Mouse (Mus musculus) forebrain, postnatal 0 days (tissue): ENCODE measurements around the gene Milr1. TPM values are rescaled to one million over a fixed set of nuclear protein-coding genes. Genes with fewer than 3 reads are reported as not detected.

ENCODE experiments used
- ATAC-seq: fragments of 200-750 bp; cut with Nextera tagmentation; 2 replicates; pipeline ENCODE4 v1.8.0; 2017; ENCODE audit warnings: mild to moderate bottlenecking, moderate library complexity
- DNase-seq: peaks from one replicate; pipeline ENCODE4 v3.0.0-alpha.2; 2015
- H3K27ac ChIP-seq: fragments of 300-500 bp; sonication (generic); 2 replicates; pipeline ENCODE4 v1.5.1; 2014; ENCODE audit warnings: low read depth, mild to moderate bottlenecking, antibody characterized with exemption, low read length, moderate library complexity, mixed read lengths
- H3K27me3 ChIP-seq: fragments of 300-500 bp; sonication (generic); 2 replicates; pipeline ENCODE4 v1.6.1; 2014; ENCODE audit warnings: mild to moderate bottlenecking, low read length, mixed read lengths; ENCODE audit not compliant: insufficient read depth
- H3K36me3 ChIP-seq: fragments of 300-500 bp; sonication (generic); 2 replicates; pipeline ENCODE4 v1.6.1; 2014; ENCODE audit warnings: mild to moderate bottlenecking, moderate library complexity; ENCODE audit not compliant: insufficient read depth
- H3K4me1 ChIP-seq: fragments of 300-500 bp; sonication (generic); 2 replicates; pipeline ENCODE4 v1.6.1; 2014; ENCODE audit warnings: antibody characterized with exemption; ENCODE audit not compliant: insufficient read depth
- H3K4me2 ChIP-seq: fragments of 300-500 bp; sonication (generic); 2 replicates; pipeline ENCODE4 v1.6.1; 2014; ENCODE audit warnings: low read depth, mild to moderate bottlenecking, moderate library complexity
- H3K4me3 ChIP-seq: fragments of 300-500 bp; sonication (generic); 2 replicates; pipeline ENCODE4 v1.5.1; 2014; ENCODE audit warnings: low read depth, low read length, mixed read lengths
- H3K9ac ChIP-seq: fragments of 300-500 bp; sonication (generic); 2 replicates; pipeline ENCODE4 v1.6.1; 2014; ENCODE audit warnings: mild to moderate bottlenecking
- H3K9me3 ChIP-seq: fragments of 300-500 bp; sonication (generic); 2 replicates; pipeline ENCODE4 v1.6.1; 2016; ENCODE audit warnings: low read length
- CTCF ChIP-seq: sonication (generic); IDR thresholded peaks from 2 replicates; pipeline ENCODE4 v1.5.1; 2016; ENCODE audit warnings: antibody characterized with exemption, control low read depth, low read depth
- WGBS: fragments of 180-500 bp; shearing (Covaris S2); extraction: QIAGEN DNeasy Blood & Tissue Kit; methylation state at CpG from one replicate; pipeline ENCODE4 v1.1.7; 2014; 5-methylcytosine and 5-hydroxymethylcytosine counted together
- polyA plus RNA-seq: library from polyadenylated mRNA; unstranded; fragments of >200 nt; fragmentation: Nextera tagmentation; extraction: Ambion mirVana; gene quantifications from 2 replicates; pipeline ENCODE4 v1.2.1, GENCODE M21; 2015
- total RNA-seq: library from RNA; depleted of rRNA; stranded (reverse); fragments of >200 nt; gene quantifications from 2 replicates; pipeline ENCODE4 v1.2.3, GENCODE M21; 2014

The Milr1 gene
- total and polyA plus RNA-seq, 2 experiments from 2014 or later: 1.0 TPM; not detected in 1

DNA sequence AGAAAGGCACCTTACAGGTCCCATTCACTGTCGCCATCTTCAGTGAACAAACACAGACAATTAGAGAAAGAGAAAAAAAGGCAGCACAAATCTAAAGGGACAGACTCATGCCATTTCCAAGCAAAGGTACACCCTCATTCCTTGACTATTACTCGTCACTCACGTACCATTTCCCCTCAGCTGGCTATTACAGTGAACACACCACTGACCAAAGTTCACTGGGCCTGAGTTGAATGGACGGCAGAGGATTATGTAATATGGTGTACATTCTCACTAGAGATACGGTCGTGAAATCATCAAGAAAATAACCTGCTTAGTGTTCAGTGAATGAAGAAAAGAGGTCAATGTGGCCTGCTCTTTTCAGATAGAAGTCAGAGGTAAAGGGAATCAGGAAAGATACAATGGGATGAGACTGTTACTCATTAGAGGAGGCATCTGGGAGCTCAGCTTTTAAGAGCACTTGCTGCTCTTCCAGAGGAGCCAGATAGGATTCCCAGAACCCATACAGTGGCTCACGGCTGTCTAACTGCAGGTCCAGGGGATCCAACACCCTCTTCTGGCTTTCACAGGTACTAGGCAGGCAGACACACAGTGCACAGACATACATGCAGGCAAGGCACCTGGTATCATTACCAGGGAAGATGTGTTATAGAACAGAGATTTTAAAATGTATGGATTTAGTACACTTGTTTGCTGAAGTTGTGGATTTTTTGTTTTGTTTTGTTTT lies 61.5 kb downstream of the Milr1 start:
- WGBS: 91% methylated on average over 7 of the region's 7 CpGs
- no peak overlapping the region for H3K27ac ChIP-seq
- peaks cover 62% of the 10 kb centered on the region for H3K36me3 ChIP-seq
- H3K4me2 ChIP-seq: no peak overlapping the region
- no peak overlapping the region for H3K9ac ChIP-seq
- no peak overlapping the region for H3K4me3 ChIP-seq
- TF ChIP-seq CTCF: no peak
- H3K9me3 ChIP-seq: no peaks in the 10 kb centered on the region
- H3K4me1 ChIP-seq: no peaks in the 10 kb centered on the region
- no peak for ATAC-seq
- no peaks in the 10 kb centered on the region for H3K27me3 ChIP-seq
- no peak for DNase-seq

DNA sequence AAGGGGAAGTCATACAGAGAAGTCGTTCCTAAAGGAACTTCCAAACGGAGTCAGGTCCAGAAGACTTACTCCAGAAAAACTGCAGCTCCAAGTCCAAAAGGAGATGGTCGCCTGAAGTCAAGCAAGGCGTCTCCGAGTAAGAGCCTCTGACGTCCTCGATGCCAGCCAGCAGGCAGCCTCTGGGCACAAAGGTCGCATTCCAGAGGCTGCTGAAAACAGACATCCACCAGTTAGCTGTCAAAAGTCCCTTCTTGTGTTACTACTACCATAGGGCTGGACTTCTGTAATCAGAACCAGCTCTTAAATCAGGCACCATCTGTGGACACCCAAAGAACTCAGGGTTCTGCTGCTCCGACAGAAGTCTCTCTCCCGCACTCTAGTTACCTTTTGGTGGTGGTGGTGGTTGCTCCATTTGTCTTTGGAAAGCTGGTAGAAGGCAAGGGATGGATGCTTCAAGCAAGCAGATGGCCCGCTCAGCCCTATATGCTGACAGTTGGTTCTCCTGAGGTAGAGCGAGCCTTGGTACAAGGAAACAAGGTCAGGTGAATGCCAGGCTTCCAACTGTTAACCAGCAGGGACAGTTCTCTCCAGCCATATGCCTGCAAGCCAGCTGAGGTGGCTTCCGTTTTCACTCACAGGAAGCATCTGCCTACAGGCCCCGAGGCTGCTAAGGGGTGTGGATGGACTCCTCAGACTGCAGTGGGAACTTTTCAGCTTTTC lies 63.7 kb downstream of the Milr1 start:
- Histone ChIP-seq H3K4me3 (no peak overlapping the region), H3K9me3 (no peaks in the 10 kb centered on the region), H3K4me2 (no peak overlapping the region), H3K36me3 (peaks cover 67% of the 10 kb centered on the region), H3K27me3 (no peaks in the 10 kb centered on the region), H3K27ac (no peak overlapping the region), H3K9ac (no peak overlapping the region), H3K4me1 (no peaks in the 10 kb centered on the region; the same call in 1 of the 2 replicates)
- WGBS: 90% methylated on average over 14 of the region's 14 CpGs
- TF ChIP-seq CTCF: no peak
- no peak for ATAC-seq
- DNase-seq: no peak

DNA sequence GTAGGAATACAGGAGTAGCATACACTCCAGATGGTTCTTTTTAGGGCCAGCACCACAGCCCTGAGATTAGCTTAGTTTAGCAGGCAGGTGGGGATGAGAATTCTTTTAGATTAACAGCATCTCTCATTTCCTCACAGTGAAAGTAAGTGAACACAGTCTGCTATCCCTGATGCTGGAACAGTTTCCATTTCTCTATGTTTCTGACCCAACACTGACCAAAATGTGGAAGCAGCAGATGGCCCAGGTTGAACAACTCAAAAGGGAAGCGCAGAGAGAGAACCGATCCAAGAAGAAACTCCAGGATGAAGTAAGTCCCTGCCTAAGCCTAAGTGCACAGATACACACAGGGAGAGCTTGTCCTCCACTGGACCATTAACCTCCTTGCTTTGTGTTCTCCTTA lies 64.3 kb downstream of the Milr1 start:
- no peak for DNase-seq
- no peak for ATAC-seq
- Histone ChIP-seq H3K9ac (no peak overlapping the region), H3K27me3 (no peaks in the 10 kb centered on the region), H3K36me3 (peaks cover 68% of the 10 kb centered on the region), H3K4me1 (no peaks in the 10 kb centered on the region; the same call in 1 of the 2 replicates), H3K9me3 (no peaks in the 10 kb centered on the region), H3K4me2 (no peak overlapping the region), H3K27ac (no peak overlapping the region), H3K4me3 (no peak overlapping the region)
- 90% methylated on average over 2 of the region's 2 CpGs for WGBS
- no peak for TF ChIP-seq CTCF

DNA sequence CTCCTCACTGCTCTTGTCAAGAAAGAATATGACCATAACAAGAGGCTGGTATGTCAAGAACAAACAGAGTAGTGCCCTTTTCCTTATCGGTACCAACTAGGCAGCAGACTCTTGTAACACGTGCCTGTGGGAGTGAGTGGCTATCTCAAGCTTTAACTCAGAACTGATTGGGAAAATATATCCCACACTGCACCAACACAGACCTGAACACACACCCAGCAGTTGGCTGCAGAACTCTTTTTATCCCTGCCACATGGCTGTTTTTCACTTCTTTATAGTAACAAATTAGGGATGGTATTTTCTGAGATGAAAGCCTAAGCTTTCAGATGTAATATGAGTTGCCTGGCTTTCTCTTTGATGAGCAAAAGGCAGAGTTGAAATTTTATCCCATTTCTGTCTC lies 64.7 kb downstream of the Milr1 start:
- Histone ChIP-seq H3K4me2 (no peak overlapping the region), H3K36me3 (peaks cover 70% of the 10 kb centered on the region), H3K4me1 (no peaks in the 10 kb centered on the region; the same call in 1 of the 2 replicates), H3K9ac (no peak overlapping the region), H3K27me3 (no peaks in the 10 kb centered on the region), H3K4me3 (no peak overlapping the region), H3K9me3 (no peaks in the 10 kb centered on the region), H3K27ac (no peak overlapping the region)
- no peak for DNase-seq
- TF ChIP-seq CTCF: no peak
- ATAC-seq: no peak
- 92% methylated on average over 2 of the region's 2 CpGs for WGBS

DNA sequence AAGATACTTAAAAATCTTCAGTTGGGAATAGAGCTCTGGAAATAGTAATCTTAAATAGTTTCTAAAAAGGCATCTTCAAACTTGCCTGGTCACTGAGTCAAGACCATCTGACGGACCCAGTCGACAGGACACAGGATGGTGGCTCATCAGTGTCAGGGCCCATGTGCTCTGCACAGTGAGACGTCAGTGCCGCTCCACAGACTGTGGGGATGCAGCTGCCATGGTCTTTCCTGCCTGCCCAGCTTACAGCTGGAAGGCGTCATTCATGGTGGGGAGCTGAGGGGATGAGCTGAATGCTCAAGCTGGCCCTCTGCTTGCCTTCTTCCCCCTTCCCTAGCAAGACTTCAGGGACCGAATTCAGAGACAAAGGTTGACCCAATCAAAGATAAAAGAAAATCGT lies 65.3 kb downstream of the Milr1 start:
- ATAC-seq: no peak
- Histone ChIP-seq H3K4me1 (no peaks in the 10 kb centered on the region; the same call in 1 of the 2 replicates), H3K4me3 (no peak overlapping the region), H3K9me3 (no peaks in the 10 kb centered on the region), H3K27me3 (no peaks in the 10 kb centered on the region), H3K4me2 (no peak overlapping the region), H3K9ac (no peak overlapping the region), H3K27ac (no peak overlapping the region), H3K36me3 (peaks cover 65% of the 10 kb centered on the region)
- no peak for TF ChIP-seq CTCF
- 87% methylated on average over 7 of the region's 7 CpGs for WGBS
- DNase-seq: no peak

DNA sequence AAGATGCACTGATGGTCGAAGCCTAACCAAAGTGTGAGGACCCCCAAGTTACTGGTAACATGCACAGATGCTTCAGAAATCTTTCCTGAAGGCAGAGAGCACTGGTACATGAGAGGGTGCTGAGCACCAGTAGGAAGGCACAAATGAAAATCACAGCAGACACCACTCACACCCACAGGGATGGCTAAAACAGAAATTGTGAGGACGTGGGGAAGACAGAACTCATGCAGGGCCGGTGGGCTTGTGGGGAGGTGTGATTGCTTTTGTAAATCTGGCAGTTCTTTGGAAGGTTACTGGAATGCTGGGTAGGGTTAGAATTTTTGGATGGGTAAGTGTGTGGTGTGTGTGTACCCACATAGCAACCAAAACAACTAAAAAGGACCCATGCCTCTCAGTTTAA lies 66.1 kb downstream of the Milr1 start:
- Histone ChIP-seq H3K9me3 (no peaks in the 10 kb centered on the region), H3K27ac (no peak overlapping the region), H3K27me3 (no peaks in the 10 kb centered on the region), H3K9ac (no peak overlapping the region), H3K36me3 (peaks cover 59% of the 10 kb centered on the region), H3K4me2 (no peak overlapping the region), H3K4me1 (no peaks in the 10 kb centered on the region; the same call in 1 of the 2 replicates), H3K4me3 (no peak overlapping the region)
- WGBS: 63% methylated on average over 3 of the region's 3 CpGs
- TF ChIP-seq CTCF: no peak
- no peak for DNase-seq
- no peak for ATAC-seq

DNA sequence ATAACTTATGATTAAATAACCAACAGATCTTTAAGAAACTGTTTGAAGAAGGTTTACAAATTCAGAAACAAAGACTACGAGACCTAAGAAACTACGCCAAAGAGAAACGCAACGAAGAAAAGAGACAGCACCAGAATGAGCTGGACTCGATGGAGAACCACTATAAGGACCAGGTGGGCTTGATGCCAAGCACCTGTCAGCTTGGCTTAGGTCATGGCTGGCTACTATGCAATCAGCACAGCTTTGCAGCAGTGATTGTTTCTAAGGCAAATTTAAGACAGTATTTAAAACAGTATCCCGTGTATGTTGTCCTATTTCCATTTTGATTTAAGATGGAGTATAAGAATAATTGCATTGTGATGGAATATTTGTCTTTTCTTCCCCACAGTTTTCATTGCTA lies 66.8 kb downstream of the Milr1 start:
- H3K9ac ChIP-seq: peak overlapping the region; percentile 33; the same call in 1 of the 2 replicates
- TF ChIP-seq CTCF: no peak
- H3K27ac ChIP-seq: peak overlapping the region; percentile 81
- WGBS: 34% methylated on average over 6 of the region's 6 CpGs
- no peaks in the 10 kb centered on the region for H3K27me3 ChIP-seq
- no peak overlapping the region for H3K4me2 ChIP-seq
- DNase-seq: peak; percentile 53
- ATAC-seq: no peak; the same call in 1 of the 2 replicates
- peaks cover 59% of the 10 kb centered on the region for H3K36me3 ChIP-seq
- H3K4me1 ChIP-seq: no peaks in the 10 kb centered on the region; the same call in 1 of the 2 replicates
- H3K9me3 ChIP-seq: no peaks in the 10 kb centered on the region
- no peak overlapping the region for H3K4me3 ChIP-seq
